Mouse (Mus musculus) liver, postnatal 0 days (tissue): ENCODE measurements at regions not wholly inside any gene's neighbourhood (a gene's known extent, or its start where the extent isn't known, plus 50 kb on each side); places are given as distances from the start of the nearest gene placed in this dataset.

Experiments
- CTCF ChIP-seq: sonication (generic); IDR thresholded peaks from 2 replicates; pipeline ENCODE4 v1.5.1; 2016; ENCODE audit warnings: antibody characterized with exemption, low read depth
- EP300 ChIP-seq: IDR thresholded peaks from 2 replicates; pipeline ENCODE4 v1.6.1; 2016; ENCODE audit warnings: antibody characterized with exemption, low read depth, mild to moderate bottlenecking

- TF ChIP-seq CTCF (no peak), EP300 (no peak)
These were observed 85.5 kb downstream of the Axin2 start for GRCm38 (mm10) chr11:109005681-109006080.
